Mouse (Mus musculus): ENCODE results near the gene Dapk1.

The Dapk1 gene

GRCm38 (mm10) chr13:60740248-60740647 is 138.5 kb downstream of the Dapk1 start:
- DNase-seq (ENCODE audit: low spot score): no peak

DNA sequence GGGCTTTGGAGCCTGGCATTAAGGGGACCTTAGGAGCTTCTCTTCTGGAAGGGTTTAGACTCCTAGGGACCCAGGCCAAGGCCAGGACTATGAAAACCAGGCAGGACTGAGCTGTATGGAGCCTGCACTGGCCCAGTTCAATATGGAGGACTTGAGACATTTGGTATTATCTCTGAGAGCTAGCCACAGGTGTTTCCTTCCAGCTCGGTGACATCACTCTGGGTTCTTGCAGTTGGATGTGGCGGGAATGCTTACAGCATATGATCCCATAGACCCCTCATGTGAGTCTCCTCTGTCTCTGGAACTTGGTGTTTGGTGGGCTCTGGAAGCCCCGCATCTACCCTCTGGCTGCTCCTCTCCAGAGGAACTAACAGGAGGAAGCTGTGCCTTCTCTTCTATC is 140.9 kb downstream of the Dapk1 start:
- DNase-seq (ENCODE audit: low spot score): no peak

DNA sequence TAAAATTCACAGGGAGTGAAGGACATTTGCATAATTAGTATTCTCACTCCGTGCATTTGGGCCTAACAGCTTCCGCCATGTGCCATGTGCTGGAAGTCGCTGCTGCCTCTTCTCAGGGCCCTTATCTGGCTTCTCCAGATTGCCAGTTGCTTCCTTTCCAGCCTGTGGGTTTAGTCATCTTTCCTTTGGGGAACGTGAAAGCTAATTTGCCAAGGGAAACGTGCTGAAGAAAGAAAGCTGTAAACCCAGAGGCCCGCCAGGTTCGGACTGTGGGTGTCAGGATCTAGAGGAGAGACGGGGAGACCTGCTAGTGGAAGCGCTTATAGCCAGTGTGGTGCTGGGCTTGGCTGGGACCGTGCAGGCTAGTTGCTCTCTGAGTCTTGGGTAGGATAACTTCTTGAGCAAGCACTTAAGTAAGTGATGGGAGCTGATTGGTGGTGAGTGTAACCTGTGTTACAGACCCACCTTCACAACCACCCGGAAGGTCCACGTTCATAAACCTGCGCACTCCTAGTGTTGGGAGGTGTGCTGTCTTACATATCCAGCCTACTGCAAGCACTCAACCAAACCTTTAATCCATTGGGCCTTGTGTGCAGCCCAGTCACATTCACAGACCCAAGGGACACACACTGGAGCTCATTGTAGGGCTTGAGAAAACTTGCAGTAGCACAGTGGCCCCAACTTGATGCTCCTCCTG is 141.8 kb downstream of the Dapk1 start:
- no peak for DNase-seq (ENCODE audit: low spot score)

DNA sequence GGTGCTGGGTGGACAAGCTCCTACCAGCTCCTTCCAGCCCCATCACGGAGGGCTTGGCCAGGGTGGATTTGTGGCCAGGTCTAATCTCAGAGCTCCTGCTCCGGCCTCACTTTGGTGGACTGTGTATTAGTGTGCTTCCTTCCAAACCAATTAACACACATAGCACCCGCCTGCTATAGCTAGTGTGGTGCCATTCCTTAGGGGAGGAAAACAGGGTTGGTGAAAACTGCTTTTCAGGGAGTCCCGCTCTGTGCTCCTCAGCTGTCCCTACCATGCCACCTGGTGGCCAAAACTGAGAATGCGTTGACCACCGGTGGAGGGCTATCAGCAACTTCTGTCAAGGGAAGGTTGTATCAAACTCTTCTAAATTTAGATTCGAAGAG is 142.3 kb downstream of the Dapk1 start:
- no peak for DNase-seq (ENCODE audit: low spot score)

DNA sequence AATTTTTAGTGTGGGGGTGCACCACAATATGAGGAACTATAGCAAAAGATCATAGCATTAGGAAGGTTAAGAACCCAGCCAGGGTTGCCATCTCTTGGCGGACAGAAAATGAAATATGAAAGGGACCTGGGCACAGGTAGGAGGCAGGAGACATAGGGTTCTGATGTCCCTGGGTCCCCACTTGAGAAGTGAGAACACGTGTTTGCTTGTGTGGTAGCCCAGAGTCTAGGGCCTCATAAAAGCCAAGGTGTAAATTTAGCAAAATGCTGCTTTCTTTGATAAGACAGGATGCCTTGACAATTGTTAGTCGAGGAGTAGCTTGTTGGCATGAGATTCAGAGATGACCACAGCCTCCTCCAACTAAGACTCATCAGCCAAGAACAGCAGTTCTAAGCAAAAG is 143.0 kb downstream of the Dapk1 start:
- DNase-seq (ENCODE audit: low spot score): no peak

DNA sequence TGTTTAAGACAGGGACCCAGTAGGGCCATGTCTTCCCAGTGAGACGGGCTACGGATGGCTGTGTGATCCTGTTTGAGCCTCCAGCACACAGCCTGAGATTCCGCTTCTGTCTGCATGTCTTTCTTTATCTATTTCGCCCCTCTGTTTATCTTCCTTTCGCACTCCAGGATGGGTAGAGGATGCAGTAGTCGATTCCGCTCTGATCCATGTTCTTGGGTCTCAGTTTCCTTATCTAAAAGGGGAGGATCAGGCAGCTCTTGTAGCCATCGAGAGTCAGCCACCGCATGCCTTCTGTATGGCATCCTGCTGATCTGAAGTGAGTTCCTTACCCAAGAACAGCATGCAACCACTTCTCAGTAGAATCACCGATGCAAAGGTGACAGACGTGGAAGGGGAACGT is 143.6 kb downstream of the Dapk1 start:
- DNase-seq (ENCODE audit: low spot score): no peak

- DNase-seq (ENCODE audit: low spot score): no peak
Observed at GRCm38 (mm10) chr13:60746271-60746670, 144.5 kb downstream of the Dapk1 start.

DNA sequence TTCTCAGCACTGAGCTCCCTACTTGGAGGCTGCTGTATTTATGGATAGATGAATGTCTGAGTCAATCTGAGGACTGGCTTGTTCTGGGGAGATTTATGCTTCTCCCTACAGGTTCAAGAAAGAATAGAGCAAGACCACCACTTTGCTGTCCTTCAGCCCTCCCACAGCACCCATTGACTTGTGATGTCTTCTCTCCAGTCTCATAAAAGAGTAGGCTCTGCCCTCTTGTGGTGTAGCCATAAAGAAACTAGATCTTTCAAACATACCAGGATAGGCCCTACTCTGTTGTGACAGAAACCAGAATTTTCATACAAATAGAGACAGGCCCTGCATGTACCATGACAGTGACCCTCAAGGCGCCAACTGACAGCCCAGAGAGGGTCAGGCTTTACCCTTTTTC is 145.5 kb downstream of the Dapk1 start:
- DNase-seq (ENCODE audit: low spot score): no peak

- no peak for DNase-seq (ENCODE audit: low spot score)
Observed at GRCm38 (mm10) chr13:60748556-60748955, 146.8 kb downstream of the Dapk1 start.

DNA sequence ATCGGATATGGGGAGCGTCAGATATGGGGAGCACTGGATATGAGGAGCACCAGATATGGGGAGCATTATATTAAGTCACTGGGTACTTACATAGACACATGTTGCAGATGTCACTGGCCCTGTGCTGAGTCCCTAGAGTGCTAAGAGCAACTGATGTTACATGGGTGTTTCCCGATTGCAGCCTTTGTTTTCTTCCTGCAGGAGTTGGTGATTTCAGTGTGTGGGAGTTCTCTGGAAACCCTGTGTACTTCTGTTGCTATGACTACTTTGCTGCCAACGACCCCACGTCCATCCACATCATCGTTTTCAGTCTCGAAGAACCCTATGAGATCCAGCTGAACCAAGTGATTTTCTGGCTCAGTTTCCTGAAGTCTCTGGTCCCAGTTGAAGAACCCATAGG is 149.2 kb downstream of the Dapk1 start:
- no peak for DNase-seq (ENCODE audit: low spot score)

DNA sequence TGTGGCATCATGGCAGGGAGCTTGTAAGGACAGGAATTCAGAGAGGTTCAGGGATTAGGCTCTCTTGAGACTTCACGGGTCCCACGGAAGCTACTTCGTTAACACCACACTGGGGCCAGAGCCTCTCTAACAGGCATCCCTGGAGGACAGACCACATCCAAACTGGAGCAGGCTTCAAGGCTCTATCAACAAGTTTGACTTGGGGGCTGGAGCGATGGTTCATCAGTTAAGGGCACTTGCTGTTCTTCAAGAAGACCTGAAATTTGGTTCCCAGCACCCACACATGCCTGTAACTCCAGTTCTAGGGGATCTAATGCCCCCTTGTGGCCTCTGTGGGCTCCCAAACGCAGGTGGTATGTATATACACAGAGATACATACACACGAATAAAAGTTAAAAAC is 151.5 kb downstream of the Dapk1 start:
- no peak for DNase-seq (ENCODE audit: low spot score)

- no peak for DNase-seq (ENCODE audit: low spot score)
Observed at GRCm38 (mm10) chr13:60755251-60755650, 153.5 kb downstream of the Dapk1 start.

GRCm38 (mm10) chr13:60757292-60757691 is 155.5 kb downstream of the Dapk1 start:
- no peak for DNase-seq (ENCODE audit: low spot score)

DNA sequence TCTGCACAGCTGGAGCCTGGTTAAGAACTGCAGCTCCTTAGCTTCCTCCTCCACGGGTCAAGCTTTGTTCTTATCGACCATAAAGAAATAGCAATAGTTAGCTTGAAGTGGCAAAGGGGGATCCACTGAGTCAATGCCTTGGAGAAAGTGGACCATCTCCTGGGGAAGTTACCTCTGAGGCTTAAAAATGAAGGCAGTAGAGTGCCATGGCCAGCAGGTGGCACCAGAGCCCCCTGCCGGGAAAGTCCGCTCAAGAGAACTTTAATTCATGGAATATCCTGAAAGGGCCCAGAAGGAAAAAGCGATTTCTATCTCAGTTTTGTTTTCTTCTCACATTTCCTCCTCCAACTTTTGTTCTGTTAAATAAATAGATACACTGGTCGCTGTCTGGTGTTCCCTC is 157.4 kb downstream of the Dapk1 start:
- no peak for DNase-seq (ENCODE audit: low spot score)

GRCm38 (mm10) chr13:60760392-60760791 is 158.6 kb downstream of the Dapk1 start:
- no peak for DNase-seq (ENCODE audit: low spot score)

GRCm38 (mm10) chr13:60761161-60761560 is 159.4 kb downstream of the Dapk1 start:
- no peak for DNase-seq (ENCODE audit: low spot score)

DNA sequence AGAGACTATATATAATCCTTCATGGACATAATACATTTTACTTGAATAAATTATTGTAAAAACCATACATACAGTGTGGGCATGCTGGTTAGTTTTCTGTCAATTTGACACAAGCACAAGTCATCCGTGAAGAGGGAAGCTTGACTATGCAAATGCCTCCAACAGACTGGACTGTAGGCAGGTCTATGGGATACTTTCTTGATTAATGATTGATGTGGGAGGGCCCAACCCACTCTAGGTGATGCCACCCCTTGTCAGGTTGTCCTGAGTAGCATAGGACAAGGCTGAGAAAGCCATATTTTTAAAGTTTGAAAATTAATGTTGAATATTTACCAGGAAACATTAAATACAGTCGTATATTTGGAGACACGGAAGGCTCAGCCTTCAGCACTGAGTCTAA is 178.8 kb downstream of the Dapk1 start:
- DNase-seq (ENCODE audit: low spot score): no peak

DNA sequence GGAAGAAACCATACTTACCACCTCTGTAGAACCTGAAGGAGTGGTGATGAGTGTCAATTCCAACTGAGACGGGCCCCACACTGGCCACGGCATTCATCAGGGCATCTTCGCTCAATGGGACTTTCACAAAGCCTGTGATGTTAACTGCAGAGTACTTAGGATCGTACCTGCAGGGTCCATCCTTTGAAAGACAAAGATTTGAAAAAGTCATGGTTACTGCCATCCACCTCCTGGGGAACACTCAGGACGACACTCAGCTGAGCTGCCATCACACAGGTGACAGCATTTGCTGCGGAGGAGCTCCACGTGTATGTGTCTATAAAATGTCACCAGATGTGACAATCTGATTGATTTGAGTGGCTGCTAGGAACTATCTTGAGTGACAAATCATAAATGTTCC is 181.6 kb downstream of the Dapk1 start:
- DNase-seq (ENCODE audit: low spot score): no peak

GRCm38 (mm10) chr13:60786264-60786663 is 184.5 kb downstream of the Dapk1 start, which contains the start of gene BC051665:
Gene BC051665, minus strand, starts transcription at chr13:60786364.
- no peak for DNase-seq (ENCODE audit: low spot score)

DNA sequence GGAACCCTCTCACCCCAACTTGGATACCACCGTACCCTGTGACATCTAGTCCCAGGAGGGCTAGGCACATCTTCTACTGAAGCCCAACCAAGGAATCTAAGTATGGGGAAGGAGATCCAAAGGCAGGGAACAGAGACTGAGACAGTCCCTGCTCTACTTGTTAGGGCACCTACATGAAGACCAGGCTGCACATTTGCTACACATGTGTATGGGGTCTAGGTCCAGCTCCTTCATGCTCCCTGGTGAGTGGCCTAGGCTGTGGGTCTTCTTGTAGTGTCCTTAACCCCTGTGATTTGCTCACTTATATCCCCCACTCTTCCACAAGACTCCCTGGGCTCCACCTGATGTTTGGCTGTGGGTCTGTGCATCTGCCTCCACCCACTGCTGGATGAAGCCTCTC is 187.7 kb downstream of the Dapk1 start:
- DNase-seq (ENCODE audit: low spot score): no peak

GRCm38 (mm10) chr13:60802749-60803148 is 201.0 kb downstream of the Dapk1 start, which contains the start of gene Ctsll3:
Gene Ctsll3, minus strand, starts transcription at chr13:60802849.
- DNase-seq (ENCODE audit: low spot score): no peak

- DNase-seq (ENCODE audit: low spot score): no peak
Observed at GRCm38 (mm10) chr13:60809690-60810089, 207.9 kb downstream of the Dapk1 start.

DNA sequence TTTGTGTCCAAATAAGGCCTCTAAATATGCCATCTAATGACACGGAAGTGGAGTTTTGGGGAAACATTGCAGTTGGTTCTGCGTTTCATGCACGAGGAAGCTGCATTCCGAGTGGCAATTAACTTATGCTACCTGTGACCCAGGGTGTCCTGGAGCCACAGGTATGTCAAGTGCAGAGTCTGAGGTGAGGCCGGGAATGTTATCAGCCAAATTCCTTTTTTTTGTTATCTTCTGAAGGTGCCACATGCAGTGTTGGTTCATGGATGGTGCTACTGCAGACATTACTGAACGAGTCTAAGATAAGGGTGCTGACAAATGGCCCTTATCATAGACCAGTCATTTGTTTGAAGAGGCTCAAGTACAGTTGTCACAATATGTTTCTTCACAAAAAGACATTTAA is 211.0 kb downstream of the Dapk1 start:
- no peak for DNase-seq (ENCODE audit: low spot score)

Data from layer of hippocampus, adult 9-10 months (tissue).